Mouse (Mus musculus): Measurements from ENCODE around the gene Gm20388. TPM values are rescaled to one million over a fixed set of nuclear protein-coding genes. Genes with fewer than 3 reads are reported as not detected.

Gene Gm20388
- total RNA-seq, 2 experiments from 2014 or later = 1.9 to 2.0 TPM

DNA sequence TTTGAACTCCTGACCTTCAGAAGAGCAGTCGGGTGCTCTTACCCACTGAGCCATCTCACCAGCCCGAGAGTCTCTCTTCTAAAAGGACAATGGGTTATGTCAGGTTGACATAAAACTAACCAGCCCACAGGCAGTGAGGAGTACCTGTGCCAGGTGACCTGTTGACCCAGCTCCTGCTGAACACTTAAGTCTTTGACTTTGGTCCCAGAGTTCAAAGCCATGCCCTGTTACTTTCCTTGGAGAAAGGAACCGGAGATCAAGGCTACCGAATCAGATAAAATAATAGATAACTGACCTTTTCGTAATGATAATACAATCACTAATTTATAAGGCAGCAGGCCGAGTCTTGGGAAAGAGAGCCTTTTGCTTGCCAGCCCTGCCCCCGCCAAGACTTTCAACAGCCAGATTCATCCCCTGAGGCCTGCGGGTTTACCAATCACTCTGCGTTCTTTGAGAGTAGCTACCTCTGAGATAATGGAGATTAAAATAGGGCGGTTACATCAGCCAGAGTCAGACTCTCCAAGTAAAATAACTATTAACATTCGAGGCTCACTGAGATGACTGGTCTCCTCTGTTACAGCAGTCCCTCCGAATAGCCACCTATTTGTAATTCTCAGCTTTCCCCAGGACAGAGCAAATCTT, 2021.5 kb downstream of the Gm20388 start:
- DNase-seq = peak; percentile 71

GRCm38 (mm10) chr8:121932668-121933520, 2022.3 kb downstream of the Gm20388 start:
- no peak for DNase-seq

DNA sequence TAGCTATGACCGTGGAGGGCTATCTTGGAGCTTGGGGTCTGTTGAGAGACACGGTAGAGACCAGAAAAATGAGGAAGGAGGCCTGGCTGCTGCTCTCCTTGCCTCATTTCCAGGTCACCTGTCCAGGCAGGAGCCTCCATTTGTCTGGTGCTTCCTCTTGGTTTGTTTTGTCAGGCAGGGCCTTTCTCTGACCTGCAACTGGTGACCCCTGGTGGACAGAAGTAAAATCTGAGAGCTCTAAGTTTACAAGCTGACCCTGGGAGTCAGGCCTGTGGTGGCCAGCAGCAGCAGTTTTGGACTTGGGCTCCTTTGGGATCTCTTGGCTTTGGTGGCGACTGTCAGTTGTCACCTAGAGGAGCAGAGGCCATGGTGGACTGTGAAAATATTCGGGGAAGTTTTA, 2023.9 kb downstream of the Gm20388 start:
- peak; percentile 66 for DNase-seq

GRCm38 (mm10) chr8:121934923-121935322, 2024.3 kb downstream of the Gm20388 start:
- no peak for DNase-seq

DNA sequence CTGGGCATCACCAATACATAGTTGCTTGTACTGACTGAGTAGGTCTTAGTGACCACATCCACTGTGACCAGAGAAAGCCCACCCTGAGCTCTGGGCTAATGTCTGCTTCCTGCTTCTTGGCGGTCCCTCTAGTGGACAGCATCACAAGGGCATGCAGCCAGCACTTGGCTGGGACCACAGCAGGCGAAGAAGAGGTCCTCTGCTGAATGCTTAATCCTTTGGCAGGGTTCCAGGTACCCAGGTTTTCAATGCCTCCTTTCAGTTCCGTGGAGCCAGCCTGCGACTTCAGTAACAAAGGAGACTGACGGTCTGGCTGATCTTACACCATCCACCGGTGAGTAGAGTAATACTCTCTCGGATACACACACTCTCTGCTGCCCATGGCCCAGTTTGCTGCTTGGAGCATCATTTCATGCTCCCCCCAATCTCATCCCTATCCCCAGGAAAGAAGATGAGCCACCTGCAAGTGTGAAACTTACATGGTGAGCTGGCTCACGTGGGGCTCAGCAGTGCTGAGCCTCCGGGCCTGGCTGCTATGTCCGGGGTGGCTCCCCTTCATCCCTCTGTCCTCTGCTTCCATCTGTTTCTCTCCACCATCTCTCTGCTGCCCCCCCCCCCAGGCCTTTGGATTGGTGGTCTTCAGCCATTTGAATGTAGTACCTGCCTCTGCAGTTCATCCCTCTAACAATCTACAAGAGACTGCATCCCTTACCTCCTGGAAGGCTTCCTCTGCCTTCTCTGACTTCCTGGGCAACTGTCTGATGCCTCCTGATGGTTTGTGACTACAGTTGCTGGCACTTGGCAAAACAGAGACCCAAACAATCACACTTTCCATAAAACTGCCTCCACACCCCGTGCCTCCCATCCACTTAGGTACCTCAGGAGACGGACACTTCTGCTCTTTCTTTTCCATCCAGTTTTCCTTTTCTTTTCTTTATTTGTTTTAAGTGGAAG, 2025.0 kb downstream of the Gm20388 start:
- DNase-seq = no peak

DNA sequence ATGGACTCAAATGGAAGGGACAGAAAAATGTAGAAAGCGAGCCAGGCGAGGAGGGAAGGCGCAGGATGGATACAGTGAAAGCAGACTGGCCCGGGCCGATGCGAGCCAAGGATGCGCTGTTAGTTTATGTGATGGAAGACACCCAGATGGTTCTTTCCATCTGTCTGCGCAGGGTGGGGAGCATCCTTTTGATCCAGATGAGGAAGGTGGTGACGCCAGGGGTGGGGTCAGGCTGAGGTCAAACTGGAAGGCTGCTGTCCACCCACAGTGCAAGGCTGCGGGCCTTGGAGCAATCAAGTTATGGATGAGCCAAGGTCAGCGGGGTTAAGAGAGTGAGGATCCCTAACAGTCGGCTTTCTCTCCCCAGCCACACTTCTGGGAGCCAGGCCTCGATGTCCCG, 2025.8 kb downstream of the Gm20388 start:
- no peak for DNase-seq

DNA sequence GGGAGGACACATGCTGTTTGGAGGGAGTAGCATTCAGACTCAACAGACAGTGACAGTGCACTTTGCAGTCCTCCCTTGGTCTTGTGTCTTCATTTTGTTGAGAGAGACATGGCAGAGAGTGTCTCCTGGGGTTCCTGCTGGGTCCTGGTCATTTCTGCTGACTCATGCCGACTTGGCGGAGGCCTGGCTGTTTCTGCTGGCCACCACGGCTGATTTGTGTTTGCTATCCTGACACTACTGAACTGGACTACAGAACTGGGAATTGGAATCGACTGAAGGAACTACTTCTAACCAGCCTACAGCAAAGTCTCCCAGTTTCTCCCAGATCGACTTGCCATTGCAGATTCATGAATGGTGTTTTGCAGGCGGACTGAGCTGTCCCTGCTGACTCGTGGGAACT, 2028.1 kb downstream of the Gm20388 start:
- no peak for DNase-seq

DNA sequence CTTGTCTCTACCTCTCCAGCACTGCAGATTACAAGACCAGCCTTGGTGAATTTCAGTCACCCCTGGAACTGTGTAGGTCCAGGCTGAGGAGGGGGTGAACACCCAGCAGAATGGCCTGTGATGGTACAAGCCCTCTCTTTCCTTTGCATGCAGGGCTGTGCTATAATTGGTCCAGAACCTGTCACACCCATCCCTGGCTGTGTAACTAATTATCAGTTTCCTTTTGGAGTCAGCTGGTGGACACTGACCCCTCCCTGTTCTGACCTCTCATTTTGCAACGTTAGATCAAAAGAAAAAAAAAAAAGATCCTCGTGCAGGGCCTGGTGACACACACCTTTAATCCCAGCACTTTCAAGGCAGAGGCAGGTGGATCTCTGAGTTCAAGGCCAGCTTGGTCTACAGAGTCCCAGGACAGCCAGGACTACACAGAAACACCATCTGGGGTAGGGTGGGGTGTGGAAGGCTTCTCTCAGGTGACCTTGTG, 2032.5 kb downstream of the Gm20388 start:
- DNase-seq = no peak

DNA sequence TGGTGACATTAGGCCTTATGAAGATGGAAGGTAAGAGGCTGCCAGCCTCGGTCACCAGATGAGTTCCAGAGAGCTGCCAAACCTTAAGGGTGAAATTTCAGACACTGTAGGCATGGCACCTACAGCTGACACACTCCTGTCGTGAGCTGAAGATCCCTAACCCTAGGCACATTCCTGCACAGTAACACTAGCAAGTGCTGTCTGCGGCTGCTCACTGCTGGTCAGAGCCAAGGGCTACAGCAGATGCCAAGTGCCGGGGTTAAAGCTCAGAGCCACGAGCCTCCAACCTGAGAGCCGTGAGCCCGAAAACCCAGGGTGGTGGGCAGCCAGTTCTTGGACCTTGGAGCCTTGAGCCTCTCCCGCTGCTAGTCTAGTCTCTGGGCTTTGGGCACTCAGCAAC, 2033.1 kb downstream of the Gm20388 start:
- DNase-seq = no peak

- DNase-seq = no peak
Measured at GRCm38 (mm10) chr8:121944831-121945230, 2034.2 kb downstream of the Gm20388 start, which contains the start of gene Car5a. Gene Car5a (minus strand): TSS chr8:121944904.

GRCm38 (mm10) chr8:121946351-121946750, 2035.7 kb downstream of the Gm20388 start:
- DNase-seq = no peak

- no peak for DNase-seq
Measured at GRCm38 (mm10) chr8:121947047-121947752, 2036.6 kb downstream of the Gm20388 start.

DNA sequence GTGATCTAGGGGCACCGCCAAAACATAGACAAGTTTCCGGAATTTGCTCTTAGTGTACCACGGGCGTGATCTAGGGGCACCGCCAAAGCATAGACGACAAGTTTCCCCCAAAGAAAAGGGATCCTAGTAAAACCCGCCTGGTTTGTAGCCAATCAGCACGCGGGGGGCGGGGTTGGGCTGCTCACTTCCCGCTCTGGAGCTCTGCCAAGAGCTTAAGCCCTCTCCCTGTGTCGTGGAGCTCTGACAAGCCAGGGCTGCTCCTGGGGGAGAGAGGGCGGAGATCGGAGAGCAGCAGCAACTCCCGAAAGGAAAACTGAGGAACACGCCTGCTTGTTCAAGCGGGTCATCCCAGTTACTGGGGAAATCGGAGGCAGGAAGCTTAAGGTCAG, 2037.1 kb downstream of the Gm20388 start:
- peak; percentile 94 for DNase-seq

GRCm38 (mm10) chr8:121948321-121949145, 2037.9 kb downstream of the Gm20388 start:
- DNase-seq = no peak

DNA sequence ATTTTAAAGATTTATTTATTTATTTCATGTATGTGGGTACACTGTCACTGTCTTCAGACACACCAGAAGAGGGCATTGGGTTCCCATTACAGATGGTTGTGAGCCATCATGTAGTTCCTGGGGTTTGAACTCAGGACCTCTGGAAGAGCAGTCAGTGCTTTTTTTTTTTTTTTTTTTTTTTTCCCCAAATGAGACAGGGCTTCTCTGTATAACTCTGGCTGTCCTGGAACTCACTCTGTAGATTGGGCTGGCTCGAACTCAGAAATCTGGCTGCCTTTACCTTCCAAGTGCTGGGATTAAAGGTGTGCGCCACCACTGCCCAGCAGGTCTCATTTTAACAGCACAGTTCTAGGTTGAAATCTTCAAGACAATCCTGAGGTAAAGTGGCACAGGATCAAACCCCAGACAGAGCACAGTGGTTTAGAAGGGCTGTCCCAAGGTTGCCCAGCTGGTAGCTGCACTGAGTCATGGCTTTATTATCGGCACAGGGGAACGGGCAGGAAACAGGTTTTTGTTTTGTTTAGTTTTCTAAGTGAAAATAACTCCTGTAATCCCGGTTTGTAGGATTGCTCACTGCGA, 2038.7 kb downstream of the Gm20388 start, which contains the start of gene Banp:
Gene Banp, plus strand, starts transcription at position 529 of the 579 bp plus-strand sequence.
- no peak for DNase-seq

GRCm38 (mm10) chr8:121949941-121950748, 2039.5 kb downstream of the Gm20388 start:
- peak; percentile 99 for DNase-seq

DNA sequence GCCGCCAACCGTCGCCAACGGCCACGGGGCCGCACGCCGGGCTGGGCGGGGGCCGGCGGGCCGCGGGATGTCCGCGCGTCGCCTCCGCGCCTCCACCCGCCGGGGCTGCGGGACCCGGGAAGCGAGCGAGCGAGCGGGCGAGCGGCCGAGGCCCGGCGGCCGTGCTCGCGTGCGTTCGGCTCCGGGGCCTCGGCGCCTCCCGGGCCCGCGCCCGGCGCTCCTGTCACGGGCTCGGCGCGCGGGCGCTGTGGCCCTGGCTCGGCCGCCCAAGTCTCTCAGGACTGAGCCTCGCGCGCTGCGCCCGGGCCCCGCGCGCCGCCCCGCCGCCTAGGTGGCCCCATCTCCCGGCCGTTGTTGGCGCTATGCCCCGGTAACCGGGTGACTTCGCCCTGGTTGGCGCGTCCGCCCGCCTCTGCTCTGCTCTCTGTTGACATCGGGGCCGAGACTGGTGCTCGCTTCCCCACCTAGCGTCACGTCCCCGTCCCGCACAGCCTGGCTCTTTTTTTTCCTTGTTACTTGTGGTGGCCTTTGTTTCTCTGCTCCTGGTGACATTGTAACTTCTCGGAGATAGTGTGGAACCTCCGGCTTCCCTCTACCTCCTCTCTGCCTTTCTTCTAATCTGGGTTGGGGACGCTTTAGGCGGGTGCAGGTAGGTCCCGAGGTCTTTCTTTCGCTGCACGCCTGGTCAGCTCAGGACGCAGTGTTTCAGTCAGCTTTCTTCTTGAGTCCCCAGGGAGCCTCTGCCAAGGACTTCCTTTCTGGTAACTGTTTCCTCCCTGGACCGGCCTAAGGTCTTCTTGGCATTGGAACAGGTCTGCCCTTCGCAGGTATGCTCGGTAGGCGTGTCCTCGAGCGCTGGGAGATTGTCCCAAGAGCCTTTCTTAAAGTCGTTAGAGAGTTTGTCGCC, 2040.4 kb downstream of the Gm20388 start:
- DNase-seq = peak; percentile 83

DNA sequence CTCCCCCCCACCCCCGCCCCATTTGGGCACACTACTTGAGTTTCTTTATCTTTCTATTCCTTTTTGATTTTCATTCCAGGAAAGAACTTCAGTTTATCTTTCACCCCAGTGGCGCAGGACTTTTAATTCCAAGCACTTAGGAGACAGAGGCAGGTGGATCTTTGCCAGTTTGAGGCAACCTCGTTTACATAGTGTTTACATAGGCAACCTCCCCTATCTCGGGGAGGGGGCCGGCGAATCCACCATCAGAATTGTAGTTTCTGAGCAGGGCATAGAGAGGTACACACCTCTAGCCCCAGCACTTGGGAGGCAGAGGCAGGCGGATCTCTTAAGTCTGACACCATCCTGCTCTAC, 2041.0 kb downstream of the Gm20388 start:
- DNase-seq = no peak
